Mouse (Mus musculus) heart, embryonic 14.5 days (tissue): ENCODE measurements around the gene Rtn4rl1. TPM values are rescaled to one million over a fixed set of nuclear protein-coding genes. Genes with fewer than 3 reads are reported as not detected.

Experiments used
- ATAC-seq: fragments of 200-750 bp; cut with Nextera tagmentation; 2 replicates; pipeline ENCODE4 v1.8.0; 2017; ENCODE audit warnings: low read depth, moderate TSS enrichment; ENCODE audit not compliant: insufficient number of reproducible peaks, insufficient read depth, low FRiP score
- H3K27ac ChIP-seq, 2 experiments: fragments of 200-500 bp in 1 of 2; fragments of 300-500 bp in 1 of 2; sonication (generic) in 1 of 2; replicated peaks in 1 of 2; 2 replicates each; pipeline ENCODE4 v1.5.1; 2012 to 2014; ENCODE audit warnings: low read depth in 2 of 2, low read length in 2 of 2, control low read depth in 1 of 2, mild to moderate bottlenecking in 1 of 2, mixed read lengths in 1 of 2; ENCODE audit not compliant: control insufficient read depth in 1 of 2, insufficient read depth in 1 of 2
- H3K27me3 ChIP-seq: fragments of 300-500 bp; sonication (generic); 2 replicates; pipeline ENCODE4 v1.6.1; 2014; ENCODE audit warnings: mild to moderate bottlenecking, low read length, control low read depth; ENCODE audit not compliant: control insufficient read depth, insufficient read depth
- H3K36me3 ChIP-seq: fragments of 300-500 bp; sonication (generic); 2 replicates; pipeline ENCODE4 v1.6.1; 2014; ENCODE audit warnings: mild to moderate bottlenecking, control low read depth, low read length, mixed read lengths; ENCODE audit not compliant: control insufficient read depth, insufficient read depth
- H3K4me1 ChIP-seq, 2 experiments: fragments of 200-500 bp in 1 of 2; fragments of 300-500 bp in 1 of 2; sonication (generic) in 1 of 2; 2 replicates each; pipeline ENCODE4 v1.6.1; 2012 to 2014; ENCODE audit warnings: low read length in 2 of 2, control low read depth in 1 of 2, mixed read lengths in 1 of 2; ENCODE audit not compliant: control insufficient read depth in 2 of 2, insufficient read depth in 2 of 2
- H3K4me2 ChIP-seq: fragments of 300-500 bp; sonication (generic); 2 replicates; pipeline ENCODE4 v1.6.1; 2014; ENCODE audit warnings: mild to moderate bottlenecking, low read length
- H3K4me3 ChIP-seq, 2 experiments: fragments of 200-500 bp in 1 of 2; fragments of 300-500 bp in 1 of 2; sonication (generic) in 1 of 2; 2 replicates each; pipeline ENCODE4 v1.5.1; 2012 to 2014; ENCODE audit warnings: low read length in 2 of 2, mild to moderate bottlenecking in 2 of 2, control low read depth in 1 of 2, low read depth in 1 of 2, moderate library complexity in 1 of 2; ENCODE audit not compliant: control insufficient read depth in 1 of 2, insufficient read depth in 1 of 2
- H3K9ac ChIP-seq: fragments of 300-500 bp; sonication (generic); 2 replicates; pipeline ENCODE4 v1.6.1; 2014; ENCODE audit warnings: mild to moderate bottlenecking, low read length
- H3K9me3 ChIP-seq: fragments of 300-500 bp; sonication (generic); 2 replicates; pipeline ENCODE4 v1.6.1; 2016; ENCODE audit warnings: low read length, control low read depth; ENCODE audit not compliant: control insufficient read depth
- WGBS: fragments of 180-500 bp; shearing (Covaris S2); extraction: QIAGEN DNeasy Blood & Tissue Kit; methylation state at CpG from one replicate; pipeline ENCODE4 v1.1.7; 2014; 5-methylcytosine and 5-hydroxymethylcytosine counted together
- polyA plus RNA-seq: library from polyadenylated mRNA; unstranded; fragments of >200 nt; fragmentation: Nextera tagmentation; extraction: Ambion mirVana; gene quantifications from 2 replicates; pipeline ENCODE4 v1.2.1, GENCODE M21; 2014

The Rtn4rl1 gene
- polyA plus RNA-seq, 1 experiment from 2014 or later = 17.3 TPM

DNA sequence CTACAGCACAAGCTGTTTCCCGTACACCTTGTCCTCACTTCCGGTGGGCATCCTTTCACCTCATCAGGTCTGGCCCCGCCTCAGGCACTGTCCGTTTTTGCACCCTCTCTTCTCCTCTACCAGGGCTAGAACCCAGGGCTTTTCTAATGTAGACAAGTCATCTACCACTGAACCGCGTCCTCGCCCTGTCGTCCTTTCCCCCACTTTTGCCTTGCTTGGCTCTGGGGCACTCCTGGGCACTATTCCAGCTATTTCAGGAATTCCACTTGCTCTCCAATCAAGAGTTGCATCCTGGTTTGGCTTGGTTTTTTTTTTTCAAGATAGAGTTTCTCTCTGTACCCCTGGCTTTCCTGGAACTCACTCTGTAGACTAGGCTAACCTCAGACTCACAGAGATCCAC is 53.0 kb downstream of the Rtn4rl1 start:
- H3K36me3 ChIP-seq = no peaks in the 10 kb centered on the region
- no peaks in the 10 kb centered on the region for H3K9me3 ChIP-seq
- no peaks in the 10 kb centered on the region for H3K27me3 ChIP-seq
- 40% methylated on average over 8 of the region's 8 CpGs for WGBS
- ATAC-seq = no peak
- 0 out of 2 replicates have a peak overlapping the region, but pooled peaks have one; percentile 11 for H3K4me2 ChIP-seq
- H3K27ac ChIP-seq = peak overlapping the region; percentile 56 to 57; a peak in 3 of 4 replicates
- peaks cover 64 to 85% of the 10 kb centered on the region in 2 experiments for H3K4me1 ChIP-seq
- no peak overlapping the region for H3K9ac ChIP-seq
- no peak overlapping the region for H3K4me3 ChIP-seq

DNA sequence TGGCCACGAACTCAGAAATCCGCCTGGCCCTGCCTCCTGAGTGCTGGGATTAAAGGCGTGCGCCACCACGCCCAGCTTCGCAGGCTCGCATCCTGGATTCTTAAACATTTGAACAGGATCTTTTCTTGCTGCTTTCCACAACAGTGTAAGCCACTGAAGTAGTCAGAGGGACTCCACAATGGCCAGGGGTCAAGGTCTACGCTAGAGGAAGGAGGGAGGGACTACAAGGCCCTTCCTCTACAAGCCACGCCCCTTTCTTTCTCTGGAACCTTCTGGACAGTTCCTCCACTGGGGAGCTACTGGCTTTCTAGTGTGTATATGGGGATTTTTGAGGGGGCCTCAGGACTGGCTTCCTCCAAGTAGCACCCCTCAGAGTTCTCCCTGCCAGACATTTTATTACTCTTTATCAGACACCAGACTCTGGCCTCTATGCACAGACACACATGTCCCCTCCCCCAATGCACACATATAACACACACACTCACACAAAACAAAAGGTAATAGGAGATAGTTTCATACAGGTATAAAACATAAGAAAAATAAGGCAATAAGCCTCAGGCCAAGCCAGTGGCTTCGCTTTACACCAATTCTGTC is 53.7 kb downstream of the Rtn4rl1 start:
- H3K4me1 ChIP-seq = peaks cover 67 to 88% of the 10 kb centered on the region in 2 experiments
- peak overlapping the region; percentile 43 to 56; a peak in 2 of 4 replicates for H3K27ac ChIP-seq
- no peak overlapping the region for H3K9ac ChIP-seq
- H3K9me3 ChIP-seq = no peaks in the 10 kb centered on the region
- 94% methylated on average over 10 of the region's 10 CpGs for WGBS
- no peak overlapping the region for H3K4me3 ChIP-seq
- H3K4me2 ChIP-seq = no peak overlapping the region
- H3K27me3 ChIP-seq = no peaks in the 10 kb centered on the region
- ATAC-seq = no peak
- H3K36me3 ChIP-seq = no peaks in the 10 kb centered on the region

DNA sequence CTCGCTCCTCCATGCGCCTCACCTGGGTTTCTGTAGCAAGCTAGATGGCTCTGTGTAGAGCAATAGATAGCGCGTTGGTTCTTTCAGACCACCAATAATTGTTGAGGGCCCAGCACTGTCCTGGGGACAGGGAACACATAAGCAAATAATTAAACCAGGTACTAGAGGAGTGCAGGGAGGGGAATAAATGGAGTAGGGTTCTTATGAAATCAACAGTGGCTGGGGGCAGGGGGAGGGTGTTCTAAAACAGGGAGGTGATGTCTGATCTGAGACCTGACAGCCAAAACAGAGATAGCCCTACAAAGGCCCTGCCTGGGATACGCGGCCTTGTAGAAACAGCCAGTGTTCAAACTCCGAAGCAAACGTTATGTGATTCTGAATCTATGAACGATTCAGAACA is 56.0 kb downstream of the Rtn4rl1 start:
- peak overlapping the region; percentile 63 to 65; a peak in 3 of 4 replicates for H3K27ac ChIP-seq
- H3K27me3 ChIP-seq = no peaks in the 10 kb centered on the region
- H3K4me3 ChIP-seq = no peak overlapping the region
- peak overlapping the region; percentile 19; the same call in 1 of the 2 replicates for H3K4me2 ChIP-seq
- 50% methylated on average over 9 of the region's 9 CpGs for WGBS
- peak overlapping the region; percentile 49; the same call in 1 of the 2 replicates for H3K9ac ChIP-seq
- peaks cover 56 to 74% of the 10 kb centered on the region in 2 experiments for H3K4me1 ChIP-seq
- no peak for ATAC-seq
- H3K9me3 ChIP-seq = no peaks in the 10 kb centered on the region
- no peaks in the 10 kb centered on the region for H3K36me3 ChIP-seq

DNA sequence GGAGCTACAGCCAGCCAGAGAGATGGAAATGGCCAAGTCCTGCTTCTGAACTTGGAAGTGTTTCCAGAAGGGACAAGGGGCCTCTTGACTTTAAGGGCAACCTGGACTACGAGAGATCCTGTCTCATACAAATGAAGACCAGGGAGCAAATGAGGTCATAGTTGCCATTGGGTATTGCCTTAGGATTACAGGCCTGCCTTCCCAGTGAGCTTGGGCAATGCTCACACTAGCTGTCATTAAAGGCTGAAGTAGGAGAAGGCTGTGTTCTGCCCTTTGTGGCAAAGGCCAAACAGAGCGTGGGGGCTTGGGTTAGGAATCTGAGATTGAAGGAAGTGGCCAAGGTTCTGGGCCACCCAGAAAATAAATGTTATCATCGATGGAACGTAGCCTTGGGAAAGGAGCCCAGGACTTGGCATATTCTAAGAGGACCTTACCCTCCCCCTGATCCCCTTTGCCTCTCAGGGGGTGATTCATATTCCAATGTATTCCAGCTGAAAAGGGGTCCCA is 57.5 kb downstream of the Rtn4rl1 start:
- no peaks in the 10 kb centered on the region for H3K36me3 ChIP-seq
- H3K27me3 ChIP-seq = no peaks in the 10 kb centered on the region
- no peaks in the 10 kb centered on the region for H3K9me3 ChIP-seq
- no peak overlapping the region for H3K4me2 ChIP-seq
- no peak overlapping the region for H3K27ac ChIP-seq
- no peak overlapping the region for H3K4me3 ChIP-seq
- WGBS = 66% methylated on average over 4 of the region's 4 CpGs
- no peak for ATAC-seq
- peaks cover 48 to 68% of the 10 kb centered on the region in 2 experiments for H3K4me1 ChIP-seq
- no peak overlapping the region for H3K9ac ChIP-seq

DNA sequence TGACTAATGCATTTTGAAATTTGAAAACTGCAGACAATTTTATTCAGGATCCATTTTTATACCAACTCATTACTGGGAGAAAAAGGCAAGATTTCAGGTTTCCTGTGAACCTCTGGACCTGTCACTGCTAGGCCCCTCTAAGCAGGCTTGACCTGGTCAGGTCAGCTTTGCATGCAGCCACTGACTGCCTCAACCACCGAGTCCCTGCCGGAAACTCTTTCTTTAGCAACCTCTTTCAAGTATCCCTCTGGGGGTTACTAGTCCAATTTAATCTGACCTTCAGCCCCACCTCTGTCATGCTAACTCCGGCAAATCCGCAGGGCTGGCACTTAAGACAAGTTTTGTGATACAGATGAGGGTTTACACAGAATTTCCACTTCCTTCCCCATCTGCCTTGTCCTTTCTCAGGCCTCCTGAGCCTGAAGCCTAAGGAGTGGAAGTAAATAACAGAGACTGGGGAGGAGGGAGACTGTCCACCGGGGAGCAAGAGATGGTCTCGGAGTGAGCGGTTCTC is 58.0 kb downstream of the Rtn4rl1 start:
- WGBS = 52% methylated on average over 7 of the region's 7 CpGs
- Histone ChIP-seq H3K4me1 (peaks cover 42 to 62% of the 10 kb centered on the region in 2 experiments), H3K4me2 (no peak overlapping the region), H3K36me3 (no peaks in the 10 kb centered on the region), H3K9me3 (no peaks in the 10 kb centered on the region), H3K4me3 (no peak overlapping the region), H3K27ac (no peak overlapping the region), H3K27me3 (no peaks in the 10 kb centered on the region), H3K9ac (no peak overlapping the region)
- no peak for ATAC-seq

DNA sequence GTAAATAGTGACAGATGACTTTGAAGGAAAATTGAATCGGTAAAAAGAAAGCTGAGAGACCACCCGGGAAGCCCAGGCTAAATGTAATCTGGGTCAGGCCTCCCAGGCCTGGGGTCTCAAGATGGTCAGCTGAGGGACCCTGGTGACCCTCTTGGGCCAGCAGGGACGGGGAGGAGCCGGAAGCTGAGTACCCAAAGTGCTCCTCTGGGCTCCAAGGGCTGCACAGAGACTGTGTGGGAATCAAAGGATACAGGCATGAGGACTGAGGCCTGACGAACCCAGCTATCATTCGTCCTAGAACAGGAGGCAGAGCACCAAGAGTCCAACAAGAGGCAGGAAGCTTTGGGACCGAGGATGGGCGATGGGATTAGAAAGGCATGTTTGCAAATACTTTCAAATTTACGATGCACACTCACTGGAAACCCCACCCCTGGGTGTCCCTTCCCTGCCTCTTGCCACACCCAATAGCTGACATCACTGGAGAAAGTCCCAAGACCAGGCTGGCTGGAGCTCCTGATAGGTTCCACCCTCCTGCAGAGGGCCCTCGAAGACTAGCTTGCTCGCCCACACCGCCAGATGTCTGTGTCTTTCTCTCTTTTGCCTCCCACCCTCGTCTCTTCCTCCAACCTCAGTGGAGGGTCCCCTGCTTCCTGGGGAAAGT is 60.8 kb downstream of the Rtn4rl1 start:
- H3K9me3 ChIP-seq = no peaks in the 10 kb centered on the region
- no peaks in the 10 kb centered on the region for H3K27me3 ChIP-seq
- H3K4me1 ChIP-seq = peaks cover 30 to 43% of the 10 kb centered on the region in 2 experiments
- H3K4me2 ChIP-seq = 0 out of 2 replicates have a peak overlapping the region, but pooled peaks have one; percentile 11
- H3K27ac ChIP-seq = peak overlapping the region in 1 of 2 experiments; percentile 29; a peak in 1 of 4 replicates
- no peaks in the 10 kb centered on the region for H3K36me3 ChIP-seq
- no peak overlapping the region for H3K4me3 ChIP-seq
- no peak for ATAC-seq
- peak overlapping the region; percentile 26; the same call in 1 of the 2 replicates for H3K9ac ChIP-seq
- WGBS = 57% methylated on average over 13 of the region's 13 CpGs

DNA sequence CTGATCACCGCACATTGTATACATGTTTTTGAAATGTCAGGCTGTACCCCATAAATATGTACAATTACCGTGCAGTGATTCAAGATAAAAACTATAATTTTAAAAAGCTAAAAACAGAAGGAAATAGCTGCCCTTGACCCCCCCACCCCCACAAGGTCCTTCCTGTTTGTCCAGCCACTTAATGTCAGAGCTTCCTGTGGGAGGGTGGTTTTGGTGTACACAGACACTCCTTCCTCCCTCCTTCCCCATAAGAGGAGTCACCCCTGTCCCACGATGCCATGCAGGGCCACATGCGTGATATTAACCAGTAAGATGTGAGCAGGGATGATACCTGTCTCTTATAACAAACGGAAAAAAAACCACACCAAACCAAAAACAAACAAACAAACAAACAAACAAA is 61.7 kb downstream of the Rtn4rl1 start:
- 73% methylated on average over 5 of the region's 5 CpGs for WGBS
- no peak overlapping the region for H3K4me2 ChIP-seq
- no peaks in the 10 kb centered on the region for H3K27me3 ChIP-seq
- H3K9ac ChIP-seq = no peak overlapping the region
- H3K9me3 ChIP-seq = no peaks in the 10 kb centered on the region
- H3K4me3 ChIP-seq = no peak overlapping the region
- H3K36me3 ChIP-seq = no peaks in the 10 kb centered on the region
- ATAC-seq = no peak
- peaks cover 30 to 43% of the 10 kb centered on the region in 2 experiments for H3K4me1 ChIP-seq
- no peak overlapping the region; a peak in 1 of 4 replicates for H3K27ac ChIP-seq
